Mouse (Mus musculus) CH12.LX (cell line): Measurements from ENCODE around the gene Ubiad1.

ENCODE experiments used
- BHLHE40 ChIP-seq: IDR thresholded peaks from 2 replicates; pipeline ENCODE4 v1.6.1; 2011; ENCODE audit warnings: mild to moderate bottlenecking, low read depth, low read length, improper control_type of control experiment
- CHD1 ChIP-seq: IDR thresholded peaks from 2 replicates; pipeline ENCODE4 v1.6.1; 2012; ENCODE audit warnings: low read depth, low read length, improper control_type of control experiment, inconsistent platforms
- CTCF ChIP-seq, 2 experiments: IDR thresholded peaks in 1 of 2; conservative IDR thresholded peaks in 1 of 2; 2 replicates each; pipeline ENCODE4 v1.5.1; 2011 to 2012; ENCODE audit warnings: low read depth in 2 of 2, low read length in 2 of 2, improper control_type of control experiment in 1 of 2, inconsistent platforms in 1 of 2, mild to moderate bottlenecking in 1 of 2, moderate library complexity in 1 of 2
- ETS1 ChIP-seq: conservative IDR thresholded peaks from 2 replicates; pipeline ENCODE4 v1.6.1; 2012; ENCODE audit warnings: low read depth, mild to moderate bottlenecking, inconsistent platforms, low read length, improper control_type of control experiment, moderate library complexity
- POLR2A ChIP-seq: IDR thresholded peaks from 2 replicates; pipeline ENCODE4 v1.6.1; 2011; ENCODE audit warnings: low read depth, mild to moderate bottlenecking, improper control_type of control experiment, low read length
- RAD21 ChIP-seq: IDR thresholded peaks from 2 replicates; pipeline ENCODE4 v1.6.1; 2011; ENCODE audit warnings: low read depth, mild to moderate bottlenecking, low read length, improper control_type of control experiment, moderate library complexity
- TCF12 ChIP-seq: IDR thresholded peaks from 2 replicates; pipeline ENCODE4 v1.6.1; 2014; ENCODE audit warnings: low read depth, mild to moderate bottlenecking, inconsistent platforms, low read length, improper control_type of control experiment
- UBTF ChIP-seq: IDR thresholded peaks from 2 replicates; pipeline ENCODE4 v1.6.1; 2012; ENCODE audit warnings: low read depth, mild to moderate bottlenecking, inconsistent platforms, low read length, improper control_type of control experiment, moderate library complexity
- USF1 ChIP-seq: IDR thresholded peaks from 2 replicates; pipeline ENCODE4 v1.6.1; 2014; ENCODE audit warnings: low read depth, mild to moderate bottlenecking, inconsistent platforms, low read length, improper control_type of control experiment
- USF2 ChIP-seq: conservative IDR thresholded peaks from 2 replicates; pipeline ENCODE4 v1.6.1; 2011; ENCODE audit warnings: low read depth, low read length, improper control_type of control experiment
- ZC3H11A ChIP-seq: IDR thresholded peaks from 2 replicates; pipeline ENCODE4 v1.6.1; 2012; ENCODE audit warnings: low read depth, mild to moderate bottlenecking, inconsistent platforms, low read length, improper control_type of control experiment

DNA sequence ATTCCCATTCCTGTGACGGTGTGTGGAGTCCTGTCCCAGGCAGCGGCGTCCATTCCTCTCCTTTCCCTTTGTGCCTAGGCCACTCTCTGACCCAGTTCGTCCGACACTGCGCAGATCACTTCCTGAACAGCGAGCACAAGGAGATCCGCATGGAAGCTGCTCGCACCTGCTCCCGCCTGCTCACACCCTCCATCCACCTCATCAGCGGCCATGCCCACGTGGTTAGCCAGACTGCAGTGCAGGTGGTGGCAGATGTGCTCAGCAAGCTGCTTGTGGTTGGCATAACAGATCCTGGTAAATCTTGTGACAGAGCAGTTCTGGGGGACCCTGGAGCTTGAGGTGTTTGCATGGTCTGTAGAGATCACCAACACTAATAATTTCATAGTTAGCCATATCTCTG lies 20.3 kb upstream of the Ubiad1 start:
- TF ChIP-seq CTCF (conservative IDR thresholded peaks at IDR 0.05 in 1 of 2, IDR thresholded peaks at IDR 0.05 in 1 of 2; ENCODE audit: low read depth in 2 of 2, low read length in 2 of 2) (no peak), ZC3H11A (no peak), RAD21 (no peak), USF1 (no peak), POLR2A (no peak), USF2 (no peak), ETS1 (no peak), UBTF (no peak), CHD1 (no peak), TCF12 (no peak), BHLHE40 (no peak)
